In the genomic region with DNA sequence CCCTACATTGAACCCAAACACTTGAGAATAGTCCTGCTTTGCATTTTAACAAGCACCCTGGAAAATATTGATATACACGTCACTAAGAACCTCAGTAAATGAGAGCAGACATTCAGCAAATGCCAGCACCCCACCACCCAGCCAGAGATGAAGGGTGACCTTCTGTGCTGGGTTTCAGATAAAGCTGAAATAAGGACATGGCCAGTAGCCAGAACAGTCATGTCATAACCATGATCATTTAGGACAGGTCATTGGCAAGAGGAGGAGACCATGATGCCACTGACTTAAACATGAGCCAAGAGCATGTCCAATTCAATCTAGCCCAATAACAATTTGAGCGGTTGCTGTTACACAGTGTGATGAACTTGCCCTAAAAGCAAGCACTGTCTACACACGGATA, we compare ENCODE assay signal across 21 mouse cellular contexts.
"Had no signal": no experiment of that assay in that cellular context is flagged by ENCODE, and none has a peak within 500 bp of the region (broad histone marks: within the 10 kb centered on the region; RNA-seq: fewer than 3 reads in every experiment).

No protein-coding gene starts in this region.

- H3K4me3 ChIP-seq: kidney, embryonic 15.5 days; limb, embryonic 10.5 days; limb, embryonic 13.5 days; liver, embryonic 12.5 days; liver, embryonic 15.5 days; lung, embryonic 15.5 days; megakaryocyte, embryonic 14.5 days; midbrain, embryonic 10.5 days; neural tube, embryonic 12.5 days; neural tube, embryonic 15.5 days; stomach, embryonic 15.5 days had no signal

- H3K27ac ChIP-seq: kidney, embryonic 15.5 days; limb, embryonic 10.5 days; limb, embryonic 13.5 days; liver, embryonic 12.5 days; liver, embryonic 15.5 days; lung, embryonic 15.5 days; midbrain, embryonic 10.5 days; neural tube, embryonic 12.5 days; neural tube, embryonic 15.5 days; stomach, embryonic 15.5 days had no signal

- H3K4me1 ChIP-seq: kidney, embryonic 15.5 days; limb, embryonic 10.5 days; limb, embryonic 13.5 days; liver, embryonic 15.5 days; lung, embryonic 15.5 days; megakaryocyte, embryonic 14.5 days; neural tube, embryonic 12.5 days; stomach, embryonic 15.5 days had no signal

- ATAC-seq: liver, embryonic 12.5 days had no signal

- H3K27me3 ChIP-seq: kidney, embryonic 15.5 days; limb, embryonic 13.5 days; liver, embryonic 12.5 days; liver, embryonic 15.5 days; lung, embryonic 15.5 days; megakaryocyte, embryonic 14.5 days; neural tube, embryonic 12.5 days; neural tube, embryonic 15.5 days; stomach, embryonic 15.5 days had no signal

- H3K9me3 ChIP-seq: kidney, embryonic 15.5 days; limb, embryonic 10.5 days; limb, embryonic 13.5 days; liver, embryonic 12.5 days; liver, embryonic 15.5 days; lung, embryonic 15.5 days; midbrain, embryonic 10.5 days; neural tube, embryonic 12.5 days; neural tube, embryonic 15.5 days; stomach, embryonic 15.5 days had no signal

- H3K4me2 ChIP-seq: kidney, embryonic 15.5 days; limb, embryonic 13.5 days; liver, embryonic 12.5 days; liver, embryonic 15.5 days; lung, embryonic 15.5 days; neural tube, embryonic 12.5 days; neural tube, embryonic 15.5 days; stomach, embryonic 15.5 days had no signal

- H3K36me3 ChIP-seq: kidney, embryonic 15.5 days; limb, embryonic 10.5 days; limb, embryonic 13.5 days; liver, embryonic 12.5 days; liver, embryonic 15.5 days; lung, embryonic 15.5 days; midbrain, embryonic 10.5 days; neural tube, embryonic 12.5 days; neural tube, embryonic 15.5 days; stomach, embryonic 15.5 days had no signal

- DNase-seq: kidney, postnatal 10 days; kidney, postnatal 36 days; layer of hippocampus, postnatal 36 days; liver; lung, postnatal 10 days; midbrain, embryonic 14.5 days; right cerebral cortex, adult 18-20 months; right cerebral cortex, postnatal 14 days; right cerebral cortex, postnatal 4 days; thymus, postnatal 25 days had no signal

- H3K9ac ChIP-seq: kidney, embryonic 15.5 days; limb, embryonic 13.5 days; liver, embryonic 12.5 days; liver, embryonic 15.5 days; lung, embryonic 15.5 days; neural tube, embryonic 12.5 days; neural tube, embryonic 15.5 days; stomach, embryonic 15.5 days had no signal
